Mouse (Mus musculus) midbrain, postnatal 0 days (tissue): ENCODE results near the gene Rala. TPM values are rescaled to one million over a fixed set of nuclear protein-coding genes. Genes with fewer than 3 reads are reported as not detected.

ENCODE experiments used
- ATAC-seq: fragments of 200-750 bp; cut with Nextera tagmentation; 2 replicates; pipeline ENCODE4 v1.8.0; 2017; ENCODE audit warnings: moderate number of reproducible peaks, mild to moderate bottlenecking, moderate TSS enrichment, moderate library complexity; ENCODE audit not compliant: low FRiP score
- DNase-seq: peaks from one replicate; pipeline ENCODE4 v3.0.0-alpha.2; 2015; ENCODE audit warnings: low spot score
- H3K27ac ChIP-seq: fragments of 300-500 bp; sonication (generic); 2 replicates; pipeline ENCODE4 v1.5.1; 2014; ENCODE audit warnings: low read depth, mild to moderate bottlenecking, low read length, mixed read lengths
- H3K27me3 ChIP-seq: fragments of 300-500 bp; sonication (generic); 2 replicates; pipeline ENCODE4 v1.6.1; 2014; ENCODE audit warnings: low read length, control low read depth, mixed read lengths; ENCODE audit not compliant: insufficient read depth
- H3K36me3 ChIP-seq: fragments of 300-500 bp; sonication (generic); 2 replicates; pipeline ENCODE4 v1.6.1; 2014; ENCODE audit warnings: low read length, control low read depth, mixed read lengths; ENCODE audit not compliant: insufficient read depth
- H3K4me1 ChIP-seq: fragments of 300-500 bp; sonication (generic); 2 replicates; pipeline ENCODE4 v1.6.1; 2014; ENCODE audit warnings: mild to moderate bottlenecking, control low read depth, antibody characterized with exemption, low read length, mixed read lengths; ENCODE audit not compliant: insufficient read depth
- H3K4me2 ChIP-seq: fragments of 300-500 bp; sonication (generic); 2 replicates; pipeline ENCODE4 v1.6.1; 2014; ENCODE audit warnings: low read depth, mild to moderate bottlenecking, low read length, mixed read lengths; ENCODE audit not compliant: poor library complexity, severe bottlenecking
- H3K4me3 ChIP-seq: fragments of 300-500 bp; sonication (generic); 2 replicates; pipeline ENCODE4 v1.5.1; 2014; ENCODE audit warnings: low read depth, mild to moderate bottlenecking, low read length, moderate library complexity
- H3K9ac ChIP-seq: fragments of 300-500 bp; sonication (generic); replicated peaks from 2 replicates; pipeline ENCODE4 v1.6.1; 2014; ENCODE audit warnings: mild to moderate bottlenecking, low read length, moderate library complexity, mixed read lengths; ENCODE audit not compliant: poor library complexity, severe bottlenecking
- H3K9me3 ChIP-seq: fragments of 300-500 bp; sonication (generic); 2 replicates; pipeline ENCODE4 v1.6.1; 2016; ENCODE audit warnings: low read length, control low read depth
- CTCF ChIP-seq: IDR thresholded peaks from 2 replicates; pipeline ENCODE4 v1.5.1; 2016; ENCODE audit warnings: antibody characterized with exemption, mild to moderate bottlenecking
- WGBS: fragments of 180-500 bp; shearing (Covaris S2); extraction: QIAGEN DNeasy Blood & Tissue Kit; methylation state at CpG from one replicate; pipeline ENCODE4 v1.1.7; 2014; 5-methylcytosine and 5-hydroxymethylcytosine counted together
- polyA plus RNA-seq: library from polyadenylated mRNA; unstranded; fragments of >200 nt; fragmentation: Nextera tagmentation; extraction: Ambion mirVana; gene quantifications from 2 replicates; pipeline ENCODE4 v1.2.1, GENCODE M21; 2015
- total RNA-seq: library from RNA; depleted of rRNA; stranded (reverse); fragments of >200 nt; gene quantifications from 2 replicates; pipeline ENCODE4 v1.2.3, GENCODE M21; 2014

The Rala gene
- total and polyA plus RNA-seq, 2 experiments from 2014 or later, result 94.9 to 257 TPM

DNA sequence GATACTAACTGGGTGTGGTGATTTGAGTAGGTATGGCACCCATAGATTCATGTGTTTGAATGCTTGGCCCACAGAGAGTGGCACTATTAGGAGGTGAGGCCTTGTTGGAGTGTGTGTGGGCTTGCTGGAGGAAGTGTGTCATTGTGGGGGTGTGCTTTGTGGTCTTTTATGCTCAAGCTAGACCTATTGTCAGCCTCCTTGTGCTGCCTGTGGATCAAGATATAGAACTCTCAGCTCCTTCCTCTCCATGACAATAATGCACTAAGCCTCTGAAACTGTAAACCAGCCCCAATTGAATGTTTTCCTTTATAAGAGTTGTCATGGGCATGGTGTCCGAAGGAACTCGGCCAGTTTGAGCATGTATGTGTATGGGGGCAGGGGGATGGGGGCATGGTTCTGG lies 100.7 kb downstream of the Rala start:
- Histone ChIP-seq H3K9ac (no peak overlapping the region), H3K36me3 (no peaks in the 10 kb centered on the region), H3K27me3 (no peaks in the 10 kb centered on the region), H3K4me3 (no peak overlapping the region), H3K27ac (no peak overlapping the region), H3K4me1 (no peaks in the 10 kb centered on the region), H3K4me2 (no peak overlapping the region), H3K9me3 (no peaks in the 10 kb centered on the region)
- WGBS, result 86% methylated on average over 2 of the region's 2 CpGs
- no peak for TF ChIP-seq CTCF
- ATAC-seq (no peak), DNase-seq (no peak)

DNA sequence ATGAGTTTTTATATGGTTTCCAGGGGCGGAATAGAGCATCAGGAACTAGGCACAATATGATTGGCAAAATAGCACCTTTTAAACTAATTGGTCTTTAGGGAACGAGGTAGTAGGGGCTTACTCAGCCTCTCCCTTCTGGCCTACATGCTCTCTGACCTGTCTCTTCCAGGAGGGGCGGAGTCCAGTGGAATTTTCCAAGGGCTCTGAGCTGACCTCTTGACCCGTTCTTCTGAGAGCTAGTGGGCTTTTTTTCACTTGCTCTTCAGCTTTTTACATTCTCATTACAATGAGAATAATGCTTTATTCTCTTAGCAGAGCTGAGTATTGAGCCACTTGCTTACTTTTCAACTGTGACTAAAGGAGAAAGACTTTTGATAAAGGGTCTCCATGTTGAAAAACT lies 101.3 kb downstream of the Rala start:
- no peak for DNase-seq
- no peak for TF ChIP-seq CTCF

DNA sequence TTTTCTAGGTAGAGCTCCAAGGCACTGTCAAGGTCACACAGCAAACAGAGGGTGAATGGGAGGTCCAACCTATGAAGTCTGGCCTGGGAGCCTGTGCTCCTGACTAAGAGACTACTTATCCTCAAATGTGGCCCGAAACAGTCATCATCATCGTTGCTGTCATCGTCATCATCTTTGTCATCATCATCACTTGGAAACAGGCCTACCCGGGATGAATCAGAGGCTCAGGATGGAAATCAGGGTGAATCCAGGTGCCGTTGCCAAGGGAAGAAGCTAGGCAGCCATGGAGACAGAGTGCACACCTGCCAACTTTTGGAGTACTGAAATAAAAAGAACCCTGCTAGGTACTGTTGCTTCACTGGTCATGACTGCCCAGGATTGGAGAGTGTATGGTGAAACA lies 104.9 kb downstream of the Rala start:
- ATAC-seq, result no peak
- Histone ChIP-seq H3K4me1 (no peaks in the 10 kb centered on the region), H3K4me3 (no peak overlapping the region), H3K27ac (no peak overlapping the region), H3K27me3 (no peaks in the 10 kb centered on the region), H3K36me3 (no peaks in the 10 kb centered on the region), H3K4me2 (no peak overlapping the region), H3K9ac (no peak overlapping the region), H3K9me3 (no peaks in the 10 kb centered on the region)
- 83% methylated on average over 5 of the region's 5 CpGs for WGBS
- no peak for DNase-seq
- TF ChIP-seq CTCF, result no peak

More for the DNA sequence above, 101.3 kb downstream of the Rala start:
- no peak overlapping the region for H3K4me3 ChIP-seq
- no peaks in the 10 kb centered on the region for H3K27me3 ChIP-seq
- H3K9me3 ChIP-seq, result no peaks in the 10 kb centered on the region
- WGBS, result 38% methylated on average over 4 of the region's 4 CpGs
- no peak overlapping the region for H3K9ac ChIP-seq
- H3K36me3 ChIP-seq, result no peaks in the 10 kb centered on the region
- no peak overlapping the region for H3K4me2 ChIP-seq
- H3K4me1 ChIP-seq, result no peaks in the 10 kb centered on the region
- ATAC-seq, result no peak
- H3K27ac ChIP-seq, result no peak overlapping the region

DNA sequence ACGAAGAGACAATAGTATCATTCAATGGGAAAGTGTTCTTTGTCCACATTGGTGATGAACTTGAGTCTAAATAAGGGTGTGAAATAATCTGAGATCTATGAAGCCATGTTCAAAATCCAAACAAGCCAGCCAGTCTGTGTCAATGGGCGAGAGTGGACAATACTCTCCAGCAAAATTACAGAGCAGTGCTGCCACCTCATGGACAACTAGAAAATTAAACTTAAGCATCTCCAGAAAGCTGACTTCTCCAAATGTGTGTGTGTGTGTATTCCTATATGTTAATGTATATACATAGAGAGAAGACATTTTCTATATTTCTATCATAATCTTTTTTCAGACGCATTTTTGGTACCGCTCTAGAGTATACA lies 105.6 kb downstream of the Rala start:
- Histone ChIP-seq H3K9me3 (no peaks in the 10 kb centered on the region), H3K36me3 (no peaks in the 10 kb centered on the region), H3K27ac (no peak overlapping the region), H3K4me2 (no peak overlapping the region), H3K4me1 (no peaks in the 10 kb centered on the region), H3K9ac (no peak overlapping the region), H3K27me3 (no peaks in the 10 kb centered on the region), H3K4me3 (no peak overlapping the region)
- WGBS, result 39% methylated on average over 4 of the region's 4 CpGs
- no peak for ATAC-seq
- peak; percentile 86 for DNase-seq
- TF ChIP-seq CTCF, result peak; percentile 78

DNA sequence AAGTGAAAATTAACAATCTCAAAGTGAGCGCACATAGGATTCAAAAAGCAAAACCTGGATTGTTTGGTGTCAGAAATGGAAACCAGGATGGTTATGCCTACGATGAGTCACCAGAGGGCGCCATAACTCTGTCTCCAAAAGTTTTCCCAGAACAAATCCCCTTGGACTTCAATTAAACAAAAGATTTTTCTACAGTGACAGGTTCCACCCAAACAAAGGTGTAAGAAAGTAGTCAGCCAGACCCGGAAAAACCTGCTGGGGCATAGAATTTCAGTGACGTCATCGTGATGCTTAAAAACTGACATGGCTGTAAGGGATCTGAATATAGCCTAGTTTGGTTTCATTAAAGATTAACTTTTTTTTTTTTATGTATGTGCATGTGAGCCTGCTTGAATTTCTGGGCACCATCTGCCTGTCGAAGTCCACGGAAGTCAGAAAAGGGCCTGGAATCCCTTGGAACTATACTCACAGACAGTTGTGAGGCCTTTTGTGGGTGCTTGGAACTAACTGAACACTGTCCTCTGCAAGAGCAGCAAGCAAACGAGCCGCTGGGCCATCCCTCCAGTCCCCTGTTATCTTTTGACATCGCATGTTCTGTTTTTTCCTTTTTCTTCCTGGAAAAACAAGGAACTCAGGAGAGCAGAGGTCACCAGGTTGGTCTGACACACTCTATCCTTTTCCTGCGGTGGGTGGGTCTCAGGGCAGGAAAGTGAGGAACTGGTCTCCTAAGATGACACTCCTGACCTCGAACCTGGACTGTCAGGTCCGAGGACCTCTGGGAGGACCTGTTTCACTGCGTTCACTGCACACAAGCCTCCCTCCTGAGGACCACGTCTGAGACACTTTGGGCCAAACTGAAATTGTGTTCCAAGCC lies 106.2 kb downstream of the Rala start:
- WGBS, result 45% methylated on average over 16 of the region's 16 CpGs
- no peaks in the 10 kb centered on the region for H3K4me1 ChIP-seq

DNA sequence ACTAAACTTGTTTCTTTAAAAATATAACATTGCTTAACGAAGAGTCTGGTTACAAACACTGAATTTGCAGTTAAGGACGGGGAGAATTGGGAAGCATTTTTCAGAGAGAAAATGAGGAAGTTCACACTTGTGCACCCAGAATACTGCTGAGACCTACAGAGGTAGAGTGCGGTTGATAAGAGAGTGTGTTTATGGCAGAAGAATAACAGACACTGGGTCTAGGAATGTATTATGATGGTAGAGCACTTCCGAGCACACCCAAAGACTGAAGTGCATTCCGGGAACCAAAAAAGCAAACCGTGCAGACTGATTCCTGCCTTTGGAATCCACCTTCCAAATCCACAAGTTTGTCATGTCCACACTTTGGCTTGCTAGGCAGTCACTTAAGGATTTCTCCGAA lies 107.2 kb downstream of the Rala start:
- H3K4me2 ChIP-seq, result no peak overlapping the region
- no peak overlapping the region for H3K27ac ChIP-seq
- H3K4me3 ChIP-seq, result no peak overlapping the region
- H3K9ac ChIP-seq, result no peak overlapping the region
- DNase-seq, result no peak
- ATAC-seq, result no peak
- no peaks in the 10 kb centered on the region for H3K36me3 ChIP-seq
- 84% methylated on average over 7 of the region's 7 CpGs for whole genome bisulfite sequencing
- TF ChIP-seq CTCF, result no peak
- H3K4me1 ChIP-seq, result no peaks in the 10 kb centered on the region
- H3K27me3 ChIP-seq, result no peaks in the 10 kb centered on the region
- no peaks in the 10 kb centered on the region for H3K9me3 ChIP-seq

More for the DNA sequence above, 106.2 kb downstream of the Rala start:
- peak; percentile 64 for DNase-seq
- no peaks in the 10 kb centered on the region for H3K36me3 ChIP-seq
- H3K4me2 ChIP-seq, result no peak overlapping the region
- H3K27ac ChIP-seq, result no peak overlapping the region
- H3K27me3 ChIP-seq, result no peaks in the 10 kb centered on the region
- TF ChIP-seq CTCF, result peak; percentile 84
- no peak overlapping the region for H3K4me3 ChIP-seq
- H3K9me3 ChIP-seq, result no peaks in the 10 kb centered on the region
- H3K9ac ChIP-seq, result no peak overlapping the region
- peak; percentile 52; the same call in 1 of the 2 replicates for ATAC-seq
